Mouse (Mus musculus): ENCODE data around the gene Psmd13. TPM values are rescaled to one million over a fixed set of nuclear protein-coding genes. Genes with fewer than 3 reads are reported as not detected.
"Not testable (repeated sequence)": the region's sequence is repeated elsewhere in the genome, so short reads cannot be mapped to it uniquely, and the experiment has no call there.

The Psmd13 gene
- total RNA-seq, 2 experiments from 2014 or later = 119 to 120 TPM

- DNase-seq = peak; percentile 91
Measured at GRCm38 (mm10) chr7:140856785-140857549, 24.8 kb upstream of the Psmd13 start, which contains the start of gene Ric8a. Gene Ric8a (plus strand): TSS chr7:140856957.

- no peak for DNase-seq
Measured at GRCm38 (mm10) chr7:140857550-140858505, 23.9 kb upstream of the Psmd13 start, which contains the start of gene Bet1l. Gene Bet1l (minus strand): TSS chr7:140857577.

- no peak for DNase-seq
Measured at GRCm38 (mm10) chr7:140858746-140859145, 23.0 kb upstream of the Psmd13 start.

DNA sequence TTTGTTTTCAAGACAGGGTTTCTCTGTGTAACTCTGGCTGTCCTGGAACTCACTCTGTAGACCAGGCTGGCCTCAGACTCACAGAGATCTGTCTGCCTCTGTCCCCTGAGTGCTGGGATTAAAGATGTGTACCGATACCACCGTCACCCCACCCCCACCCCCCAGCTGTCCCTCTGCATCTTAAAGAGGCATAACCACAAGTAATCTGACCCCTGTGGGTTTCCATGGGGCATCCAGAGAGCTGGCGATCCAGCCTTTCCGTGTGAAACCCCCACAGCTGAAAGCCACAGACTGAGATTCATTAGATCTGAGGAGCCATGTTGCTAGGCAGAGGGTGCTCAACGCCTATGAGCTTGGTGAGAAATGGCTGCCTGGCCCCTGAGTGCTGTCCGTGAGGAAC lies 21.8 kb upstream of the Psmd13 start:
- no peak for DNase-seq

GRCm38 (mm10) chr7:140860728-140861127 lies 21.0 kb upstream of the Psmd13 start:
- no peak for DNase-seq

GRCm38 (mm10) chr7:140864761-140865160 lies 17.0 kb upstream of the Psmd13 start:
- no peak for DNase-seq

DNA sequence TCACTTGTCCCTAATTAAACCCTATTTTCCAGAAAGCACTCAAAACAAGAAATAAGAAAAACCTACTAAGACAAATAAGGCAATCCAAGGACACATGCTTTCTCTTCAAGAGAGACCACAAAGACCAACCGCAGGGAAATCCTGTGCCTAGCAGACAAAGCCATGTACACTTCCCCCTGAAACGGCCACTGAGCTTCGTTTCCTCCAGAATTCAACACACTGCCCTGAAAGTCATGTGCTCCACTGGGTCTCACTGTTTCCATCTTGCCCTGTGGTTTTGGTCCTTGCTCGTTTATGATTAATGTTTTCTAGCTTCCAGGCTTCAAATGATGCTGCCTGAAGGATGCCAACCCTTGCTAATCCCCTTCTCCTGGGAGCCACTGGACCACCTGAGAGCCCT lies 7.5 kb upstream of the Psmd13 start:
- no peak for DNase-seq

- DNase-seq = no peak
Measured at GRCm38 (mm10) chr7:140877364-140877763, 4.4 kb upstream of the Psmd13 start.

DNA sequence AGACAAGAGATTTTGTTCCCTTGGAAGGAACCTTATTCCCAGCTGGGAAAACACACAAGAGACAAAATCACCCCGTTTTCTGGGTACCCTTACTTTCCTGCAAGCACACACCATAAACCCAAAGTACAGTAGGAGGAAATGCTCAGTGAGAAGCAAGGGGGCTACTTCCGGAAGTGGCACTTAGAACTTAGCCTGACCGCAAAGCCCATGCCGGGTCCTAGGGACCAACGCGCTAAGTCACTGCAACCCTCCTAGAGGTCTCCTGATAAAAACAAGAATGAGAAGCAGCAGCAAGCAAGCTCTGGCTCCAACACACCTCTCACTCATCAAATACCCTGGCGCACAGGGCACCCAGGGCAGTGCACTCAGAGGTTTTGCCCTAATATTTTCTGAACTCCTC lies 2.4 kb upstream of the Psmd13 start:
- no peak for DNase-seq

- DNase-seq = no peak
Measured at GRCm38 (mm10) chr7:140880419-140880818, 1.3 kb upstream of the Psmd13 start.

DNA sequence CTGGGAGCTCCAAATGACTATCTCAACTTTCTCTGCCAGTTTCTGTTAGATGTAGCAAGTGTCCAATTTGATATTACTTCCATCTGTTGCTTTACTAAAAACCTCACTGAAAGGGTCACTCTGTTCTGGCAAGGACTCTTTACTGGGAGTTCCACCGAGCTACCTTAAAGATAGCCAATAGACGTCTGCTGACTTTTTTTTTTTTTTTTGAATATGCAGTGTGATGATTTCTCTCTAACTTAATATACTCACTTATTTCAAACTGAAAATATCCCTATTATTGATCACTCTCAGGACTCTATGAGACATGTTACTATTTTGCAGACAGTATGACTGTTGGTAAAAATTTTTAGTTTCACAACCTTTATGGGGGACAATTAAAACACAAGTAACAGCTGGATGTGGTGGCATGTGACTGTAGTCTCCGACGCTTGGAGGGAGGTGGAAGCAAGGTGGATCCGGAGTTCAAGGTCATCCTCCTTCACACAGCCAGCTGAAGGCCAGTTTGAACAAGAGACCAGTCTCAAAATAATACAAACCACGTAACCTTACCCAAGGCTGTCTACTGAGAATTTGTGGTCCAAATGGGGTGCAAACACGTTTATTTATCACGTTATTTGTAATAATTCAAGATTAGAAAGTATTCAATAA lies 778 bp upstream of the Psmd13 start:
- DNase-seq = no peak

DNA sequence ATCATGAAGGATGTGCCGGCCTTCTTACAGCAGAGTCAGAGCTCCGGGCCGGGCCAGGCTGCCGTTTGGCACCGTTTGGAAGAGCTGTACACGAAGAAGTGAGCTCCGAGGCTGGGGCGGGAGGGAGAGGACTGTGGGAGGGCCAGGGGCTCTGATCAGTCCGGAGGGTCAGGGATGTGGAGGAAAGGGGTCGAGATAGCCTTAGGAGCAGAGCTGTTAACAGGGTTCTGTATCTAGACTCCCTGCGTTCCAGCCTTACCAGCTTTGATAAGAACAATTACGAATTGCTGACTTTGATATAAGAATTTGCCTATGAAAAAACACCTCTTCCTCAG lies 668 bp downstream of the Psmd13 start:
- DNase-seq = no peak

DNA sequence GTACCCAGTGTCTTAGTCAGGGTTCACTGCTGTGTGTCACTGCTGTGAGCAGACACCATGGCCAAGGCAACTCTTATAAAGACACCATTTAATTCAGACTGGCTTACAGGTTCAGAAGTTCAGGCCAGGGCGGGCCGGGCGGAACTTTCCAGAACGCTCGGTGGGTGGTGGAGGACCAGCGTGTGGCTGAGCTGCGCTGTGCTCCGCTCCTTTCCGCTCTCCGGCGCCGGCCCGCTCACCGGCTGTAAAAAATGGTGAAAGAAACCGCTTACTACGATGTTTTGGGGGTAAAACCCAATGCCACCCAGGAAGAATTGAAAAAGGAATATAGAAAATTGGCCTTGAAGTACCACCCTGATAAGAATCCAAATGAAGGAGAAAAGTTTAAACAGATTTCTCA lies 8.9 kb downstream of the Psmd13 start:
- not testable (repeated sequence) for DNase-seq

- no peak for DNase-seq
Measured at GRCm38 (mm10) chr7:140894031-140894430, 12.3 kb downstream of the Psmd13 start.

DNA sequence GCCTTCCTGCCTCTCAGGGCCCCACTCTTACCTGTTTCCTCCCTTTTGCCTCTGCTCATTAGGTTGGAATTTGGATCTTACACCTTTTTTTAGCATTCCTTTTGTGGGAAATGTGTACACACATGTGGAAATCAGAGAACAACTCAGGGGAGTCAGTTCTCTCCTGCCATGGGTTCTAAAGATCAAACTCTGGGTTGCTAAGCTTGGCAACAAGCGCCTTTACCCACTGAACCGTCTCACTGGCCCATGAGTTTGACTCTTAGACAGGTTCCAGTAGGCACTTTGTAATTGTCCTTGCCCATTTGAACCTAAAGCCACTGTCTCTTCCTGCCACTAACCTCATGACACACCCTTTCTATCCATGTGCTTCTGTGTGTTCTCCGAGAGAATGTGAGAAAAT lies 12.8 kb downstream of the Psmd13 start:
- no peak for DNase-seq

GRCm38 (mm10) chr7:140897863-140898262 lies 16.1 kb downstream of the Psmd13 start:
- no peak for DNase-seq

- DNase-seq = peak; percentile 14
Measured at GRCm38 (mm10) chr7:140899121-140899520, 17.4 kb downstream of the Psmd13 start.

DNA sequence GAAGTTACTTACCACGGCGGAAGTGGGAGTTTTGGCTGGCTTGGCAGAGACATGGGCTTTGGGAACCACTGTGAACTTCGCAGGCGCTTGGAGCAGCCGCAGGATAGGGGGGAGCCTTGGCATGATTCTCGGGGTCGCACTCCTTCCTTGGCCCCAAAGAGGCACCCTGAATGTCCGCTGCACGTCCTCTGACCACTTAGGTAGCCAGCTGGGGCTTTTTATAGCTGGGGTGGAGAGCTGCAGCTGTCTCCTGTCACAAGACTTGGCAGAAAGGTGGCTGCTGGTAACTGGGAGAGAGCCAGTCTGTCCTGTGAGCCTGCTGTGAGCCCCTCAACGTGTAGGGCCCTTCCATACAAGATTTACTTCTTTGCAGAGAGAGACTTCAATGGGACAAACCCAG lies 18.5 kb downstream of the Psmd13 start, which contains the start of gene Cox8b:
Gene Cox8b (minus strand): TSS at position 227 of the 400 bp plus-strand sequence.
- DNase-seq = peak; percentile 74

DNA sequence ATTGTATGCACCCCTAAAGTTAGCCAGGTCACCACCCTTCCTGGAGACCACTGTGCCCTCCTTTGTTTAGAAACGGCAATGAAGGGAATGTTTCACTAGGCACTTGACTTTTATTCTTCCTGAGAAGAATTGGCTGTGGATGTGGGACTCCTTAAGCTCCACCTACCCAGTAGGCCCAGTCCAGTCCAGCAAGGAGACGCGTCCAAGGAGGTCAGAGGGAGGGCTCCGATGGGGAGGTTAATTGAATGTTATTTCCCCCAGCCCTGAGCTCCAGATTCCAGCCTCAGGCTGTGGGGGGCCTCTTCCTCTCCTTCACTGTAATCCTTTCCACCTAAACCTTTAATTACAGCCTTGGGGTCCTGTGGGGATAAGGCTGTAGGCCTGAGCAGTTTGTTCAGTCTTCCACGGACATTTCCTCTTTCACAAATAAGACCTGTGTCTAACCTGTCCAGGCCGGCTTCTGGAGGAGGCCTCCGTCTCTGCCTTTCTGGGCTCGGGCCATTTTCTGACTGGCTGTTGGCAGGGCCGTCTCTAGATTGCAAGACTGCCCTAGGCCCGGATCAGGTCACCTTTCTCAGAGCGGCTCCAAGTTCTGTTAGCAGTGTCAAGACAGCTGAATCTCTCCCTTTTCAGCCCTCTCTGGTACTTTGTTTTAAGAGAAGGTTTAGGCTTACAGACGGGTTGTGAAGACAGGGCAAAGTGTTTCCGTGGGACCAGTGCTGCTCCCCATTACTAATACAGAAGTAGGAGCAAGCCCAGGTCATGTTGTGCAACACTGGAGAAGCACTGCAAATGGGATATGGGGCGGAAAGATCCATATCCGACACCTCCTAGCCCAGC lies 20.5 kb downstream of the Psmd13 start:
- DNase-seq = no peak

GRCm38 (mm10) chr7:140903212-140903611 lies 21.4 kb downstream of the Psmd13 start:
- peak; percentile 92 for DNase-seq

DNA sequence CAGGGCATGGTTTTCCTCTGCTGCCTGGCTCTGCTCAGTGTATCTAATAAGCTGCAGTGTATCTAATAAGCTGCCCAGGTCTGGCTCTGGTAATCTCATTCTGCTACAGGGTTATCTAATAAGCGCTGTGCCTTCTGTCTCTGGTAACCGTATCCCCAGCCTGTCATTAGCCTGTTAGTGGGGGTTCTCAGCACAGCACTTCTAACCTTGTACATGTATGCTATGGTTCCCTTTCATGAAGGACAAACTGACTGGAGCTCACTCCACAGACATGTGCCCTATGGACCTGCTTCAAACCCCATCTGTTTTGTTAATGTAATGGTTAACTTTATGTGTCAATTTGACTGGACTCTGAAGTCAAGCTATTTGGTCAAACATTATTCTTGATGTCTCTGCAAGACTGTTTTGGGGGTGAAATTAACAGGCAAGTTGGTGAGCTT lies 23.9 kb downstream of the Psmd13 start:
- no peak for DNase-seq

- no peak for DNase-seq
Measured at GRCm38 (mm10) chr7:140907131-140907530, 25.4 kb downstream of the Psmd13 start.

Measured in heart, postnatal 4 days (tissue).